Mouse (Mus musculus) gastrocnemius, postnatal 10 days (tissue): ENCODE measurements at regions not wholly inside any gene's neighbourhood (a gene's known extent, or its start where the extent isn't known, plus 50 kb on each side); places are given as distances from the start of the nearest gene placed in this dataset.

Experiments used
- DNase-seq: peaks from one replicate; pipeline ENCODE4 v3.0.0; 2021; ENCODE audit warnings: mixed read lengths

- no peak for DNase-seq
Measured at GRCm38 (mm10) chr9:115361191-115361590, 51.0 kb upstream of the Stt3b start.

- no peak for DNase-seq
Measured at GRCm38 (mm10) chr9:115361881-115362280, 51.7 kb upstream of the Stt3b start.

GRCm38 (mm10) chr9:115362486-115362885 is 52.3 kb upstream of the Stt3b start:
- no peak for DNase-seq

- no peak for DNase-seq
Measured at GRCm38 (mm10) chr9:115364919-115365861, 55.0 kb upstream of the Stt3b start.

DNA sequence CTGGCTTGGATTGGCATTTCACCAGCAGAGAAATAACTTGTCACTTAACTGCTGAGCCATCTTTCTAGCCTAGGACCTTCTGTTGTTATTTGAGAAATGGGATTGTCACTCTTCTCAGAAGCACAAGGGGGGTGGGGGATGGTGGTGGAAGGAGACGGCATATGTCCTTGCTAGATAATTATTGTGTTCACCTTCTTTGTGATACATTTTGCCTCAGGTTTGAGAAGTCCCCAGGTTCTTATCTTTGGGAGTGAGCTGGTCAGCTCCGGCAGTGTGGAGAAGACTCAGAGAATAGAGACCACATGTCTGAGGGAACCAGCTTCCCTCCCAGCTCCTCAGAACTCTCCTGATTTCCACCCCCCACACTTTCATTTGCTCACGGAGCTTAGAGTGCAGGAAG is 57.6 kb upstream of the Stt3b start:
- no peak for DNase-seq

- DNase-seq: no peak
Measured at GRCm38 (mm10) chr9:115380276-115380675, 70.1 kb upstream of the Stt3b start.

GRCm38 (mm10) chr9:115382824-115383475 is 72.7 kb upstream of the Stt3b start:
- no peak for DNase-seq

DNA sequence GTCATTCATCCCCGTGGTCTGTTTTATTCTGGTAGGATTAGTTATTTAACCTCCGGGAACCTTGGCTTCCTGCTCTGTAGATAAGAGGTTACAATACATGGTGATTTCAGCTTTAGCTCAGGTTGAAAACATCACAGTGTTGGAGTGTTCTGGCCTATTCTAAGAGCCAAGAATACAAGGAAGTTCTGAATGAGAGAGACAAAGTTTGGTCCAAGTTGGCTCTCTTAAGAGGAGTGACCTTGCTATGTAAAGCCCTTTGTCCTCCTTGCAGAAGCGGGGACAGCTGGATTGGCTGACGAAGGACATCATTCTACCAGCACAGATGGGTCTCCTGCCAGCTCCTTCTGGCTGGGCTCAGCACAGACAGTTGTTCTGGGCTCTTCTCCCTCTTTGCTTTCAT is 73.7 kb upstream of the Stt3b start:
- DNase-seq: peak; percentile 37

GRCm38 (mm10) chr9:115384345-115384744 is 74.1 kb upstream of the Stt3b start:
- no peak for DNase-seq

DNA sequence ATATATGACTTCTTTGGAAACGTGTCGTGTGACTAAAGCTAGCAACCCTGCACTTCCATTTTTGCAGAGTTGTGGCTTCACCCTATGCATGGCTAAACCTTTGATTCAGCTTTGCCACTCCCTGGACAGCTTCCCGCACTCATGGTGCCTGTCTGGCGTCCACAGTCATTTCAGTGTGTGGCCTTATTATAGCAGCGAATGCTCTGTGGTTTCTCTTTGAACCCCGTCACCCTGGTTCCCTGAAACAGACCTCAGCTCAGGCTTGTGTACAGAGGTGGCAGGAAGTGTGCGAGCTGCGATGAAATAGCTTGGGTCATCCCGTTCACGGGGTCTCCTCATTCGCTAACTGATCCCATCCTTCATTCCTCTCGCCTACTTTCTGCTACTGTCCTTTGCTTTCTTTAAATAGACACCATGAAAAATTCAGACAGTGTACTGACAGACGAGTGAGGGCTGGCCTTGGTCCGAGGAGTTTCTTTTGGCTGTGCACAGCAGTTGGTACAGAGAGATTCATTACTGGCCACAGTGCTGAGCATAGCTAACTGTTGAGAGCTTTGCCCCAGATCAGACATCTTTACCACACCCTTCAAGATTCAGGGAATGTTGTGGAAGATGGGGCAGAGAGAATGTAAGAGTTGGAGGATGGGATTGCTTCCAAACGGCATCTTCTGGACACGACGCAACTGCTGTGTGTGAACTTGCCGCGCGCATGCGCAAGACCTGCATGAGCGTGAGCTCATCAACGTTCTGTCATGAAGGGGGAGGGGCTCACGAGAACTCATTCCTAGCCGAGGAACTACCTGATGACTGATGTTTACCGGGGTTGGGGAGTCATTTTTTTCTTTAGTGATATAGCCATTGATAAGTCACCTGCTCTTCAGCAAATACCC is 77.5 kb upstream of the Stt3b start:
- no peak for DNase-seq

- no peak for DNase-seq
Measured at GRCm38 (mm10) chr9:115388361-115388759, 78.1 kb upstream of the Stt3b start.

- no peak for DNase-seq
Measured at GRCm38 (mm10) chr9:115389082-115389481, 78.9 kb upstream of the Stt3b start.

DNA sequence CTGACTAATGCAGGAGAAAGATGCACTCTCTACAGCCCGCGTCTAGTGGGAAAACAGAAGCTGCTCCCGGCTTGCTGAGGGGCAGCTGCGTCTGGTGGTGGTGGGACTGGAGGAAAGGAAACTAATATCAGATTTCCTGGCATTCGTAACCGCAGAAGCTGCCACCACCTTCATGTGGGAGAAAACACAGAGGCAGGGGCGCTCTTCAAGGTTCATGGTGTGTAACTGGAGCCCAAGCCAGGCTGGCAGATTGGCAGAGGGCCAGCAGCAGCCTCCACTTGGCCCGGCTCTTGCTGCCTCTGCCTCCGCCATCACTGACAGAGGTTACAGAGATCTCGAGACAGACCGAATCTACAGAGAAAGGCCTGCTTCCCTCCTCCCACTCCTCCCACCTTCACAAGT is 80.7 kb upstream of the Stt3b start:
- DNase-seq: peak; percentile 67

- no peak for DNase-seq
Measured at GRCm38 (mm10) chr9:115395511-115395910, 85.3 kb upstream of the Stt3b start.

GRCm38 (mm10) chr9:115400461-115400860 is 90.2 kb upstream of the Stt3b start:
- DNase-seq: no peak

- DNase-seq: no peak
Measured at GRCm38 (mm10) chr9:115401405-115402151, 91.4 kb upstream of the Stt3b start.

DNA sequence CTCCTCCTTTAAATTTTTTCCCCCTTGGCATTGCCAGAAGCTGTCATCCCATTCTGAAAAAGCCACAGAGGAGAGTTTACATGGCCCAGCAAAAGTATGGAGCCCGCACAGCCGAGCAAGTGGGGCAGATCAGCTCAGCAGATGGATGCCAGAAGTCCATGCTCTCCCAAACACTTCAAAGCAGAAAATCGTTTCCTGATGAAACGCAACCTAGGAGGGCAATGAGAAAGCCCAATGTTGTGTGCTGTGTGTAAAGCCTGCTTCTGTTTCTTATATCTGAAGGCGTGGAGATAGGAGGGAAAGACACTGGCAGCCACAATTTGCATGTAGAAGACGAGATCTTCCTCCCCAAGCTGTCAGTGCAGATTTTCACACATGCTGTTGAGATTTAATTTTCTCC is 92.4 kb upstream of the Stt3b start:
- no peak for DNase-seq

GRCm38 (mm10) chr9:115403354-115403968 is 93.2 kb upstream of the Stt3b start:
- DNase-seq: no peak

- no peak for DNase-seq
Measured at GRCm38 (mm10) chr9:115407901-115408470, 97.8 kb upstream of the Stt3b start.

DNA sequence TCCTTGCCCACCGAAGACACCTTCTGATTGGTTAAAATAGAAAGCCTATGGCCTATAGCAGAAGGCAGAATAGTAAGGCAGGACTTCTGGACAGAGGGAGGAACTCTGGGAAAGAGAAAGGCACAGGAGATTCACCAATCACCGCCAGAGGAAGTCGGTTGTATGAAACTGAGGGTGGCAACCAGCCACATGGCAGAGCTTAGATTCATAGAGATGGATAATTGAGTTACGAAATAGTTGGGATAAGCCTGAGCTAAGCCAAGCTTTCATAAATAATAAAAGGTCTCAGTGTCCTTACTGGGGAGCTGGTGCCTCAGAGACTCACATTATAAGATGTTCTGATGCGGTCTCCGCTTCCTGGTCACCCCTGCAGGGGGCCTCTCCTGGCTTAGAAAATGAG is 98.7 kb upstream of the Stt3b start:
- DNase-seq: no peak

DNA sequence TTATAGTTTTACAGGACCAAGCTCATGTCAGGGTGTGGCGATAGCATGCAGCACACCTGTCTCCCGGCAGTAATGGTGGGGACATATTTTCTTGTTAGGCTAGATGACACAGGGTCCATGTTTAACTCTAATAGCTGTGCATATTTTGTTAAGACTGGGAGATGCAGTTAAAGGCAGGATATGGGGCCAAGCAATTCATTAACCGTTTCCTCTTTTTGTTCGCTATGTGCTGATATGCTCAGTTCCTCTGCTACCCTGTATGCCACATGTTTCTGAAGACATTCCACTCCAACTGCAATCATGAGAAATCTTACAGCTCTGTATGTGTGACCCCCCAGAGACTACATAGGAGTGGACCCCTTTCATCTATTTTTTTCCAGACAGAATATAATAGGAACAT is 104.0 kb upstream of the Stt3b start:
- DNase-seq: no peak
